Mouse (Mus musculus) lung, postnatal 4 days (tissue): ENCODE measurements around the gene Ptpn6.

Experiments used
- DNase-seq, 2 experiments: peaks; one replicate each; pipeline ENCODE4 v3.0.0; 2021

The Ptpn6 gene

DNA sequence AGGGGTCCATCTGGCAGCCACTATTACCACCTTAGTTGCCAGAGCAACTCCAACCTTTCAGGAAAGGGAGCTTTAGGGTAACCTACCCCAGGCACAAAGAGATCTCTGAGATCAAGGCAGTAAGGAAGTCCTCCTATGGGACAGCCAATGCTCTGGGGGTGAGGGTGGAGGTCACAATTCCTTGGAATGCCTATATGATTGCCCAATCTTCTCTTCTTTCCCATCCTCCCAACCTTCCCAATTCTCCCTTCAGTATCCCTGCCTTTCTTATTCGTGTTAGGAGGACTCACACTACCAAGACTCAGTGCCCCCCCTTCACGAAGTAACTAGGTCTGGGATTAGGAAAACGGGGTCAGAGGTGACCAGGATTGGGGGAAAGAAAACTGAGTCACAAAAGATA, 16.8 kb upstream of the Ptpn6 start:
- no peak for DNase-seq

DNA sequence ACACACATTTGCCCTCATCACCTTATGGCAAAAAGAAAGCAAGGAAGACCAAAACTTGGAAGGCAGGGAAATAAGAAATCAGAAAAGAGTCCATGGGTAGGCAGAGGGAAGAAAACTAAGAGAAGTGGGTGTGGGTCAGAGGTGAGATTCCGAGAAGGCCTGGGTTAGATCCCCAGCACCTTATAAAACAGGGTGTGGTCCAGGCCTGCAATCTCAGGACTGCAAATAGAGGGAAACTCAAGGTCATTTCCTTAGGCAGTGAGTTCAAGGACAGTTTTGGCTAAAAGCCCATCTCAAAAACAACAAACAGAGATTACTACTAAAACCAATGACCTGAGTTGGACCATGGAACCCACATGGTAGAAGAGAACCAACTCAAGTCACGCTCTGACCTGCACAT, 15.3 kb upstream of the Ptpn6 start:
- no peak for DNase-seq

DNA sequence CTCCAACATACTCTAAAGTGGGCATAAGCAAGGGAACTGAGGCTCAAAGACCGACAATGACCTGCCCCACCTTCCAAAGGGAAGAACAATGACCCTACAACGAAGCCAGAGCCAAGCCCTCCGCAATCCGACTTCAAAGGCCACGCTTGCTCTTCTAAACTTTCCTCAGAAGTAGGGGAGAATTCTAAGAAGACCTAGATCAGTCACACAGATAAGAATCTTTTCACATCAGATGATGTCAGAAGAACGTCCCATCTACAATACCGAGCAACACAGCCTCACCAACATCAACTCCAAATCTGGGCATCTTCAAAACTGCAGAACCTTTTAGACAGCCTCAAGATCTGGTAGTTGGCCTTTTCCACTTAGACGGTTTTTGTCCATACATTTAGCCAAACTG, 11.9 kb upstream of the Ptpn6 start:
- DNase-seq: no peak

DNA sequence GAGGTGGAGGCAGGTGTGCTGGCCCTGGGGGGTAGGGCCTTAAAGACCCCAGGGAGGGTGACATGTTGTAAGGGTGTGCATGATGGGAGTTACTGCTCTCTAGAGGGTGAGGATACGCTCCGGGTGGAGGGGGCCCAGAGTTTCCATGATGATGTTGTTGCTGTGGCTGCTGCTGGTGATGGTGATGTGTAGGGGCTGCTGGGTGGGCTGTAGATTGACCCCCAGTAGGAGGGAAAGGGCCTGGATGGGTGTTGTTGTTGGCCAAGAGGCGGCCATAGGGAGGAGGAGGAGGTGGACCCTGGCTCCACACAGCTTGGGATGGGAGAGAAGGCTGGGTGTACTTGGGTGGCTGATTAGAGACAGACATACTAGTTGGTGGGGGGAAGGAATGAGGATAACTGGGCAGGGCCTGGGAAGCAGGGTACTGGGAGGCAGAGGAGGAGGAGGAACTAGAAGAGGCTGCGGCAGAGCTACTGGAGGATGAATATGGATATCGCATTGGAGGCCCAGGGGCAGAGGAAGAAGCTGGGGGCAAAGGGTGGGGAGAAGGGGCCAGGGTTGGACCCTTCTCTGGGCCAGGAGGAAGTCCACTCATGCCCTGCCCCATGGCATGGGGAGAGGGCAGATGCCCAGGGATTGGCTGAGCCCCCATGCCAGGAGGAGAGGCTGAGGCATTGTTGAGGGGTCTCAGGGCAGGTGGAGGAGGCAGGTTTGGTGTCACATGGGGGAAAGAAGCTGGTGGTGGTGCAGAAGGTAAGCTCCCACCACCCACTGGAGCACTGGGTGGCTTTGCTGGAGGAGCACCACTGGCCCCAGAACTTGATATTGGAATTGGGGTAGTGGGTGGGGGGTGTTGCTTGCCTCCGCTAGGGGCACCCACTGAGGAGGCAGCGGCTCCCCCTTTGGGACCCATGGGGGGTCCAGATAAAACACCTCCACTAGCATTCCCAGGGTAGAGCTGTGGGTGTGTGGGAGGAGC, 8.4 kb upstream of the Ptpn6 start:
- DNase-seq: no peak

DNA sequence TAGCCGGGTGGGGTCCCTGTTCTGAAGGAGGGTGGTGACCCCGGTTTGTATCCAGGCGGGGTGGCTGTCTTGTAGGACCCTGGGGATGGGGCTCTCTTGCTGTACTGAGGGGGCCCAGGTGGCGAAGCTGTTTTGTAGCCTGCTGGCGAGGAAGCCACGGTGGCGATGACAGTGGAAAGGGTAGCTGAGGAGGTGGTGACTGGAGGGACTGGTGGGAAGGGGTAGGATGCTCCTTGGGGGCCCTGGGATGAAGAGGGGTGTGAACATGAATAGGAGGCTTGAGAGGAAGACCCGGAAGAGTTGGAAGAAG, 7.7 kb upstream of the Ptpn6 start:
- DNase-seq: no peak

DNA sequence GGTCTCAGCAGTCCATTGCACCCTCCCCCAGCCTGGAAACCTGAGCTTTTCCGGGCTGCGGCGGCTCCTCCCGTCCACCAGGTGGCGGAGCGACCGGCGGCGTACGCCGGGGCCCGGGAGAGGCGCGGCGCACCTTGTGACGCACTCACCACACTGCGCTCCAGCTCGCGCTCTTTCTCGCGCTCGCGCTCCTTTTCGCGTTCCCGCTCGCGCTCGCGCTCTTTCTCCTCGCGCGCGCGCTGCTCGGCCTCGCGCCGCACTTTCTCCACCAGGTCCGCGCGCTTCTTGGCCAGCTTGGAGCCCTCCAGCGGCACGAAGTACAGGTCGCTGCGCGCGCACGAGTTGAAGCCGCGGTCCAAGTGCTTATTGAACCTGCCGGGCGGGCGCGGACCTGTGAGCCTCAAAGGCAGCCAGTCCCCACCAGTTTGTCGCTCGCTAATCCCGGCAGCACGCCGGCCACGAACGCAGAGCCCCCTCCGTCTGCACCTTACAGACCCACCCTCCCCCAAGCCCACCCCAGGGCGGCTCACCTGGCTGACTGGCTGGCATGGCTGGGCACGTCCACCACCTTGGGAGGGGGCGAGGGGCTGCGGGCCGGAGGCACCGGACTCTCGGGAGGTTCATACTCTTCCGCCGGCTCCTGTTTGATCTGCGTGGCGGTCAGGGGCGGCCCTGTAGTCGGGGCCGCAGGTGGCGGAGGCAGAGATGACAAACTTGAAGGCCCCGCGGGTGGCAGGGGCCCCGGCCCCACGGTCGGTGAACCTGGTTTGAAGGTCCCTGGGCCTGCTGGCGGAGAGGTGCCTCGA, 7.2 kb upstream of the Ptpn6 start:
- DNase-seq: peak; percentile 96 to 97

DNA sequence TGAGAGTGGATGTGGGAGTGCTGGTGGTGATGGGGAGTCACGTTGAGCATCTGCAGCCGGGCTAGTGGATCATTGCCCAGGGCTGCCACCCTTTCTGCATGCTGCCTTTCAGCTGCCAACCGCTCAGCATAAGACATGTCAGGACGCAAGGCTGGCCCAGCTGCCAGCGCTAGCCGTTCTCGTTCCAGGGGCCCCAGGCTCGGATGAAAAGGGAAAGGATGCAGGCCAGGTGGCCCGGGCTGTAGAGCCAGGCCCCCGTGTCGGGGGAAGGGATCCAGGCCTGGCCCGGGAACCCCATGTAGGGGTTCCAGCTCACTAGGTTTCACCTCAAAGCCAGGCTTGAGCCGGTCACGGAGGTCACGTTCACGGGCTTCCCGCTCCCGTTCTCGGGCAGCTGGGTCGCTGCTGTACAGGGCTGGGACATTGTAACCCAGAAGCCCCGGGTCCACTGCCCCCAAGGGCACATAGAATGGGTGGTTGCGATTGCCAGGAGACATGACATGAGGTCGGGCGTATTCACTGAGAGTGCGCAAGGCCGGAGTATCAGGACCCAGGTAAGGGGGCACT, 6.3 kb upstream of the Ptpn6 start:
- DNase-seq: peak in 1 of 2 experiments; percentile 40

DNA sequence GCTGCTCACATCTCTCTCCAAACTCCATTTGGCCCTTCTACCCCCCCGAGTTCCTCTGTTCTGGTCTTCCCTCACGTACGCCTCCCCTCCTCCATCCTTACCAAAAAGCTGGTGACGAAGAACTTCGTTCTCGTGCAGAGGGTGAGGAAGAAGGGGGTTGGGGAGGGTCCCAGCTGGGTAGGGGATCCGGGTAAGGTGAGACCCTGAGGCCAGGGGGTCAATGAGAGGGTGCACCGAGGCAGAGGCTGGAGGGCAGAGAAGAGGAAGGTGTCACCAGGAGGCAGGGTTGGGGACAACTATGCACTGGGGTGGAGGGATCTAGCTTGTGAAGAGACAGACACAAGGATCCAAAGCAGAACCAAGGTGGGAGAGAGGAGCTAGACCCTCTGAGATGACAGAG, 5.1 kb upstream of the Ptpn6 start:
- no peak for DNase-seq

DNA sequence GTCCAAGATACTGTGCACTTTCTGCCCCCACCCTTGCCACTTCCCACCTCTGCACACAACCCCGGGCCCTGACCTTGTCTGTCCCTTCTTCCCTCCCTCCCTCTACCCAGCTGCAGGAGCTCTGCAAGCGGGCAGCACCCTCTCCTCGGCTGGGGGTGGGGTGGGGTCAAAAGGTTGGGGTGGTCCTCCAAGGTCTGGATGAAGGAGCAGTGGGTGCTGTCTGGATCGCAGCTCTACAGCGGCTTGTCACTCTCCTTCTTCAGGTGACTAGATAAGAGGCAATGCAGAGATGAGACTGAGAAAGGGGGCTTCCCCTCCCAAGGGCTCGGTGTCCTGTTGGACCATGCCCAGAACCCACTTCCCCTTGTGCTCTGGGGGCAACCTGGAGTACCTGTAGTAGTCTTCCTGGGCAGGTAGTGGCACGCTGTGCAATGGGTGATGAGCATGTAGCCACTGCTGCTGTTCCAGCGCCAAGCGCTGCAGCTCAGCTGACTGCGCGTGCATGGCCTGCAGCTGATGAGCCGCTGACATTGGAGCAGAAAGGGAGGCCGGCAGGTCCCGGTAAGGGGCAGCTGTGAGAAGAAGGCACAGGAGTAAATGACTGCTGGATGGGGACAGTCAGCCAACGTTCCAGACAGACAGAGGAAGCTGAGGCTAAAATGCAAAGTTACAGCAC, 4.5 kb upstream of the Ptpn6 start:
- no peak for DNase-seq

DNA sequence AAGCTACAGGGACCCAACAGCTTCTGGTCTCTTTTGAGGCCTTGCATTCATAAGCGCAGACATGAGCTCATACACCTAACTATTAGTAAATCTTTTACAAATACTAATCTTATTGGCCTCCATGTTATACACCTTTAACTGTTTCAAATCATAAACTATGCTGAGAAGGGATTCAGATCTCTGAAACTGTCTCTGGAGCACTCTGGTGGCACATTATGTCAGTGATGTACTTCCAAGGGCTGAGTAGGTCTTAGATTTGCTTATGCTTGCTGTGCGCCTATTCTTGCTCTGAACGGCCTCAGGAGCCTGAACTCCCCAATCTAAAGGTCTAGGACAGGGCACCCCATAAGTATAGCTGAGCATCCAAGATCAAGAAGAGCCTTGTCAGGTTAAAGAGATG, 3.3 kb upstream of the Ptpn6 start:
- no peak for DNase-seq

DNA sequence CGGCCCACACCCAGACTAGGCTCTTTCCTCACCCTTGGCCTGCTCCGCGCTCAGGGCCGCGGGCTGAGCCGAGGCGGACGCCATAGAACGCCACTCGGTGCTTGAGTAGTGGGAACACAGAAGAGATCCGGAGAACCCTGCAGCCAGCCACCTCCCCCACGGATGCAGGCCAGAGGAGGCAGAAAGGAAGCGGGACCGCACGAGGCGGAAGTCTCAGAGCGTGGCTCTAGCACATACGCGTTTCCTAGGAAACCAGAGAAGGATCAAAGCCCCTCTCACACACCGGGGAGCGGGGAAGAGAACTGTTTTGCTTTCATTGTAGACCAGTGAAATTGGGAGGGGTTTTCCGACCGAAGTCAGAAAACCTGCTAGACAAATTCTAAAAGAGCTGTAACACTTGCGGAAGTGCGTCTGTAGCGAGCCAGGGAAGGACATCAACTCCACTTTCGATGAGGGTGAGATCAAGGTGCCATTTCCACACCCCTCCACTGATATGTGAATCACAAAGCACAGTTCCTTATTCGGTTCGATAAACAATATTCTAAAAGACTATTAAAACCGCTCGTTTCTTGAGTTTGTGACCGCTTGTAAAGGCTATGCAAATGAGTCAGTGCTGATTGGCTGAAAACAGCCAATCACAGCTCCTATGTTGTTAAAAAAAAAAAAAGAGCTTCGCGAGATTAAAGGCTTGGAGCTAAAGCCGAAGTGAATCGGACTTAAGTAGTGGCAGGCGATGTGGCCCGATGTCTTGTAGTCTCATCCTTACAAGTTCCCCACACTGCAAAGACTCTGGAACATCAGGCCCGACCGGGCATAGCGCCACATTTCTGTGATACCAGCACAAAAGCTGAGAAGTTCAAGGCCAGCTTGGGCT, 2.6 kb upstream of the Ptpn6 start, which contains the start of gene Grcc10:
Gene Grcc10 (minus strand): TSS at position 487 of the 874 bp plus-strand sequence.
- peak; percentile 92 to 94 for DNase-seq

DNA sequence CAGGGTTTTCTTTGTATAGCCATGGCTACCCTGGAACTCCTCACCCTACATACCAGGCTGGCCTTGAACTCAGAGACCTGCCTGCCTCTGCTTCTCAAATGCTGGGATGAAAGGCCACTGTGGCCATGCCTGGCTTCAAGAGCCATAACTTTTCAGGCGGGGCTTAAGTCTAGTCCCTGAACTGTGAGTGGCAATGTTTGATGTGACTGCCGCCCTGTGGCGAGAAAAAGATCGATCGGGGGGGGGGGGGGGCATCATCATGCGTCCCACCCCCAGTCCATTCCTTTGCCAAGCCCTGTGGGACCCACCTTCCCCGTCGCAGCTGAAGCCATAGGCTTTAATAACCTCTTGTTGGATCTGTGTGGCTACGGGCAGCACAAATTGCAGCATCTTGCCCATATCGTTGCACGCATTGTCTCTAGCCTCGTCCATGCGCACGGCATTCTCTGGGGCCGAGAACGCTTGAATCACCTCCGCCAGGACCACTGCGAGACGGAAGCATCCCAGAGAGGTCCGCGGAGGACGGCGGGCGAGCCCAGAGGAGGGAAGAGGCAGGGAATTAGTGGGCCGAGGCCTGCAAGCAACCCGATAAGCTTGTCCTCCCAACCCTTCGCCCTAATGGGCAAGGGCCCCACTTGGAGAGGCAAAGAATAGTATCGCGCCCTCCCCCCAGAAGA, 1.8 kb upstream of the Ptpn6 start:
- DNase-seq: no peak

DNA sequence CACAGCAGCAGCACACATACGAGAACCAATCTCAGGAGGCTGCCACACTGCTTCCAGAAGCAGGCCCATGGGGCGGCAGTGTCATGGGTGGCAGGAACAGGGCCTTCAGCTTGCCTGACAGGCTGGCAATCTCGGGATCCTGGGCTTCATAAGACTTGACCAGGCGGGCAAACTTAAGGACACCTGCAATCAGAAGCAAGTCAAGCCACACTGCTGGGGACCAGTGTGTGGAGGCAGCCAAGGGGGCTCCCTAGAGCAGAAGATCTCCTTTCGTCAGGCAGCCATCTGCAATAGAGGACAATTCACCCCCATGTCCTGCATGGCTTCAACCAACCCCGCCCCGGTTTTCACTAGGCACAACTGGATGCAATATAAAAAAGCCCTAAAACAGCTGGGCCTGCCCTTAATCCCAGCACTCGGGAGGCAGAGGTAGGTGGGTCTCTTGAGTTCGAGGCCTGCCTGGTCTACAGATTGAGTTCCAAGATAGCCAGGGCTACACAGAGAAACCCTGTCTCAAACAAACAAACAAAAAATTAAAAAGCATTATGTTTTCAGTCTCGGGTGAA, 800 bp upstream of the Ptpn6 start:
- DNase-seq: no peak

DNA sequence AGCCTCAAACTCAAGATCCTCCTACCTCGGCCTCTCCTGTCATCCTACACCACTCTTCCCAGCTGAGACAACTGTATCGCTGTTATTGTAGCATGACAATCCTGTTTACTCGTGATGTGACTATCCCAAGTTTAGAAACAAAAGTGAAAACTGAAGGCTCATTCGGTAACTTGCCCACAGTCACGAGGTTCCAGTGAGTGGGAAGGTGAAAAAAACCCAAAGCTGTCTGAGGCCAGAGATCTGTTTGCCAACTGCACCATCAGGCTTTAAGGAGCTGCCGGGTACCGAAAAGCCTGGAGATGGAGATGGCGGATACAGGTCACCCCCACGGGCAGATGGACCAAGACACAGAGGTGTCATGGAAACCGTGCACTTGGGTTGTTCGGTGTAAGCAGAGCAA, 1.5 kb downstream of the Ptpn6 start:
- no peak for DNase-seq

DNA sequence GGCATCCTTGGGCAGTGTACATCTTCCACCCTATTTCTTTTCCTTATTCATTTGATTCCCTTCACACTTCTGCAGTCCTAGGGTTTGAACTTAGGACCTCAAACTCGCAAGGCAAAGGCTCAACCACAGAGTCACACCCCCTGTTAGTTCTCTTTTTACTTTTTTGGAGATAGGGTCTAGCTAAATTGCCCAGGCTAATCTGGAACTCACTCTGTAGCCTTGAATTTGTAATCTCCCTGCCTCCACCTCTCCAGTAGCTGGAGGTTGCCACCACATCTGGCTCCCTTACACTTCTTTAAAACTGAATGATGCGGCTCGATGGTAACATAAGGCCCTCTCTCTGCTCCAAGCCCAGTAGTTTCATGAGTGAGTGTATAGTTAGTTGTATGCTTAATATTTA, 4.1 kb downstream of the Ptpn6 start:
- no peak for DNase-seq

DNA sequence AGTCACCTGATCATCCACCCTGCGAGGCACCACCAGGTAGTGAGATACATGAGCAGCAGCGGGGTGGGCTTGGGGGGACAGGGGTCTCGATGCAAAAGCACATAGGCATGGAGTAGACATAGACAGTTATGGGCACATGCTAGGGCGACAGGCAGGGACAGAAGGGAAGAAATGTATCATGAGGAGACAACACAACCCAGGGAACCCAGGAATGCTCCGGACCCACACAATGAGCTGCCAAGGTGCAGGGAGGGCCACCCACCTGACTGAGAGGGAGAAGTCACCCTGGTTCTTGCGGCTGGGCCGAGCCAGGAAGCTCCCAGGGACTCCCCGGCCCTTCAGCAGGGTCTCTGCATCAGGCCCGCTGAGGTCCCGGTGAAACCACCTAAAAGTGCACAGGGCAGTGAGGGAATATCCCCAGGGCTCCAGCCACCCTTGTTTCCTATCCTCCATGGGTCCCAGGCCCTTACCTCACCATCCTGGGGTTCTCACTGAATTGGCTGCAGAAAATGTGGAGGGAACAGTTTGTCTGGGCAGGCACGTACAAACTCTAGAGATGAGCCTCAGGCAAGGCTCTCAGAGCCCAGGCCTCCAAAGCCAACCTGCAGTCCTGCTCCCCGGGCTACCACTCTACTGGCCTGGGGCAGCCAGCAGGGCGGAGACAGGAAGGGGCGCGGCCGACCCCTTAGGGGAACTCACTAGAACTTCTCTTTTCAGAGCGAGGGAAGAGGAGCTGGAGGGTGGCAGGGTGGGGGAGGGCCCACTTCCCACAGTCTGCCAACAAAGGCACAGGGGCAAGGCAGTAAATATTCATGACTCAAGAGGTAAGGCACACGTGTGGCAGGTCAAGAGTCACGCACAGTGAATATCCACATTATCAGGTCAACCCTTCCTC, 5.8 kb downstream of the Ptpn6 start:
- peak; percentile 81 to 85 for DNase-seq

DNA sequence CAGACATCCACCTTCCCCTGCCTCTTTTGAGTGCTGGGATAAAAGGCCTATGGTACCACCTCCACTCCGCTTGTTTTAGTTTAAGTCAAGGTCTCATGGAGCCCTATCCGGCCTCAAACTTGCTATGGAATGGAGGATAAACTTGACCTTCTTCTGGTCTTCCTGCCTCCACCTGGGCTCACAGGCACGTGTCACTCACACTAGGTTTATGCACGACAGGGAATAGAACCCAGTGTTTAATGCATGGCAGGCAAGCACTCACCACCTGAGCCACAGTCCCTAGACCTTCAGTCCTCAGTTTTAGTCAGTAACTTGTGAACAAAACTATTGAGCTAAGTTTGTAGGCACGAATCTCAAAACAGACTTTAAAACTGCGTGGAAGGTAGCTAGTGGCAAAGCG, 7.5 kb downstream of the Ptpn6 start:
- DNase-seq: no peak

DNA sequence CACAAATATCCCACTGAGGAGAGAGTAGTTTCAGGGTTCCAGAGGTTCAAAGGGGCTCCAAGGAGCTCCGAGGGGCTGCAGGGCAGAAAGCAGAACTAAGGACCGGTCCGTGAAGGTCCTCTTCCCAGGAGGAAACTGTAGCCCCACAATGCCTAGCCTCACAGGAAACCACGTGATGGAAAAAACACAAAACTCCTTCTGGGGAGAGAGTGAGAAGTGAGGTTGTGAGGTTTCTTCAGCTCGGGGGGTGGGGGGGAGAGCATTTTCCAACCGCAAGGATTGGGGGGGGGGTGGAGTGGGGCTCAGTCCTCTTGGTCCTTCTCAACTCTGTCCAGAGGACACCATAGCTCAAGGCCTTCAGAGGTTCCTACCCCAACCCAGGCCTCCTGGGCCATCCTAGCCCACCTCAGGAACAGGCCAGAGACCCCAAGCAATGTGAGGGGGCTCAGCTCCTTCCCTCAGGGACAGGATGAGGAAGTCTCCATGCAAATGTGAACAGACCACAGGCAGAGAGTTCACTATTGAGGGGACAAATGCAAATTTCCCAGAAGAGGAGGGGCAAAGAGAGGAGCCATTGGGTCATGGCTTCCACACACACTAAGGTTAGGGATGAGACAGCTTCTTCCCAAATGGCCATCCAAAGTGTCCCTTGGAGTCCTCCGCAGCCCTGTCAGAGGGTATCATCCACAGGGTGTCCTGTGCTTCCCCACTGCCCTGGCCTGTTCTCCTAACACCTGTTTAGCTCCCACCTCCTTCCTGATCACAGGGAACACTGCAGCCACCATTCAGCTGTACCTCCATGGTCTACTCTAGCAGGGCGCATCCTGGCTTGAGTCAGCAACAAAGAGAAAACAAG, 8.4 kb downstream of the Ptpn6 start:
- DNase-seq: peak in 1 of 2 experiments; percentile 33

DNA sequence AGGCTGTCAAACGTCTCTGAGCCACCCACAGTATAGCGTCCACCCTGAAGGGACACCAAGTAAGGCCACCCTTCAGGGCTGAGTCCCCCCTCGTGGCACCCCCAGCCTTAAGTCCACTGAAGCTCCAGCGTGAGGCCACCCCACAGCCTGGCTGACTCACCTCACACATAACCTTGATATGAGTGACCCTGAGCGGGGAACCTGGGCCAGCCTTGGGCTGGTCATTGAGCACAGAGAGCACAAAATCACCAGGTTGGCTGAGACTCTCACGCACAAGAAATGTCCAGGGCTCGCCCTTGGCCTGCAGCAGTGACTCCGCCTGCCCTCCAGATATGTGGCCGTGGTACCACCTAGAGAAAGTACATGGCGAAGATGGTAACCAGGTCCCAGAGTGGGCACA, 9.9 kb downstream of the Ptpn6 start:
- DNase-seq: no peak
